Mouse (Mus musculus) C2C12 (cell line): ENCODE measurements around the gene Lrtm2.

Experiments used
- CTCF ChIP-seq: IDR thresholded peaks from one replicate; pipeline ENCODE4 v1.5.1; 2011; ENCODE audit not compliant: control insufficient read depth, insufficient read depth, insufficient read length
- MAX ChIP-seq: IDR thresholded peaks from one replicate; pipeline ENCODE4 v1.6.1; 2011; ENCODE audit warnings: mild to moderate bottlenecking, control low read depth
- MYOG ChIP-seq: IDR thresholded peaks from one replicate; pipeline ENCODE4 v1.6.1; 2011; ENCODE audit not compliant: control insufficient read depth, insufficient read length; ENCODE audit errors: extremely low read depth

DNA sequence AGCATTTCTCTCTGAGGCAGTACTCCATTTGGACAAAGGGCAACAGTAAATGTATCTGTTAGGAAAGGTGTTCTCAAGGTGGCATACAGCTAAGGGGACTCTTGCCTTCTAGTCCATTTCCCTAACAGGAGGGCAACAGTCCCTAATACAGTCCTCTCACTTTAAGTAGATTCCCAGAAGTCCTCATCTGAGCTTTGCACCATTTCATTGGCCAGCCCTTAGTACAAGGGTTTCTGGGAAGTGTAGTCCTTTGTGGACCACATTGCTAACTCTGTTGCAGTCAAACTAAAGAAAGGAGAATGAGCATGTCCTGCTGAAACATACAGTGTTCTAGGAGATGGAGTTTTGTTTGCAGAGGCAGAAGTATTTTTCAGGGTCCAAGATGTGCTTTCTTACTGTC is 10.8 kb upstream of the Lrtm2 start:
- TF ChIP-seq MAX (no peak), MYOG (no peak), CTCF (no peak)
